Mouse (Mus musculus): Measurements from ENCODE around the gene Zdhhc22.

The Zdhhc22 gene

GRCm38 (mm10) chr12:86994776-86995175 lies 4.5 kb upstream of the Zdhhc22 start:
- DNase-seq, result no peak

GRCm38 (mm10) chr12:86994166-86994565 lies 3.9 kb upstream of the Zdhhc22 start:
- DNase-seq, result no peak

- no peak for DNase-seq
Observed at GRCm38 (mm10) chr12:86990755-86991110, 503 bp upstream of the Zdhhc22 start.

- no peak for DNase-seq
Observed at GRCm38 (mm10) chr12:86989378-86989777, 852 bp downstream of the Zdhhc22 start.

- DNase-seq, result no peak
Observed at GRCm38 (mm10) chr12:86988227-86988626, 2.0 kb downstream of the Zdhhc22 start.

- no peak for DNase-seq
Observed at GRCm38 (mm10) chr12:86986562-86986961, 3.7 kb downstream of the Zdhhc22 start.

GRCm38 (mm10) chr12:86984194-86984555 lies 6.1 kb downstream of the Zdhhc22 start:
- DNase-seq, result no peak

- DNase-seq, result no peak
Observed at GRCm38 (mm10) chr12:86983470-86984193, 6.6 kb downstream of the Zdhhc22 start.

GRCm38 (mm10) chr12:86981180-86981579 lies 9.1 kb downstream of the Zdhhc22 start:
- peak; percentile 74 to 76 for DNase-seq

GRCm38 (mm10) chr12:86977833-86978232 lies 12.4 kb downstream of the Zdhhc22 start:
- DNase-seq, result peak; percentile 54 to 60

- no peak for DNase-seq
Observed at GRCm38 (mm10) chr12:86976511-86977168, 13.6 kb downstream of the Zdhhc22 start.

GRCm38 (mm10) chr12:86975761-86976160 lies 14.5 kb downstream of the Zdhhc22 start:
- no peak for DNase-seq

GRCm38 (mm10) chr12:86974387-86975288 lies 15.6 kb downstream of the Zdhhc22 start:
- peak; percentile 94 to 95 for DNase-seq

- peak in 1 of 2 experiments; percentile 44 for DNase-seq
Observed at GRCm38 (mm10) chr12:86973706-86974105, 16.5 kb downstream of the Zdhhc22 start.

- DNase-seq, result peak; percentile 97
Observed at GRCm38 (mm10) chr12:86973216-86973615, 17.0 kb downstream of the Zdhhc22 start.

GRCm38 (mm10) chr12:86971089-86971488 lies 19.1 kb downstream of the Zdhhc22 start:
- DNase-seq, result no peak

GRCm38 (mm10) chr12:86969220-86969601 lies 21.0 kb downstream of the Zdhhc22 start:
- no peak for DNase-seq

- DNase-seq, result peak in 1 of 2 experiments; percentile 26
Observed at GRCm38 (mm10) chr12:86968468-86969219, 21.6 kb downstream of the Zdhhc22 start.

- DNase-seq, result peak in 1 of 2 experiments; percentile 24
Observed at GRCm38 (mm10) chr12:86965237-86965799, 24.9 kb downstream of the Zdhhc22 start.

- peak; percentile 80 to 82 for DNase-seq
Observed at GRCm38 (mm10) chr12:86964278-86965057, 25.8 kb downstream of the Zdhhc22 start.

GRCm38 (mm10) chr12:86961589-86962344 lies 28.5 kb downstream of the Zdhhc22 start:
- DNase-seq, result peak; percentile 52 to 55
